Mouse (Mus musculus): ENCODE results near the gene Dnmt3a.

DNA sequence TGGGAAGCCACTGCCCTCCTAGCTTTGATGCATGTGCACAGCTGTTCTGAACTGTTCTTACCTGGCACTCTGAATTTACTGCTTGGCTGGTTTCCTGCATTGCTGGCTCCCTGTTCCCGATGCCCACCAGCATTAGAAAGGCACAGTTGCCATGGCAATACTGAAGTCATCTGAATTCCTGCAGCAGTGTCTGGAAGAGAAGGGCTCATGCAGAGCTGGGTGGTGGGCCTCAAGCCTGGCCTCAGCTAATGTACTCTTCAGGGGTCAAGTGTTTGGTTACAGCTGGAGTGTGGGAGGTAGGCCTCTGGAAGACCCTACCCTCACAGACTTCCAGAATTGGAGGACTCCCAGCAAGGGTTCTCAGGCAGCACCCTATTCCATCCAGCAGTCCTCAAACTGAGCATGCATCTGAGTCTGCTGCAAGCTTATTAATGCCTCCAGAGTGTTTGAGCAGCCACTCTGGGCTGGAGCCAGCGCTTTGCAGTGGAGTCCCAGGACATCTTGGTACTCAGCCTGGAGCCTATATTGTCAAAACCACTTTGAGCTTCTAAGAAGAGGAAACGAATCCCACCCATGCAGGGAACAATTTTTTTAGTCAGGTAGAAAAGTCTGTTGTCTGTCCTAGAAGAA, 22.5 kb upstream of the Dnmt3a start:
- no peak for TF ChIP-seq CTCF (IDR thresholded peaks at IDR 0.05; ENCODE audit: control insufficient read depth, insufficient read depth, insufficient replicate concordance, low read depth, low read length)
- no peak for TF ChIP-seq POLR2A (IDR thresholded peaks at IDR 0.05; ENCODE audit: control insufficient read depth, low read depth, low read length)

Data from testis, adult 2 months (tissue).